Mouse (Mus musculus) mature B cell (primary cell): ENCODE data around the gene Rbm34.
"Not testable (repeated sequence)": the region's sequence is repeated elsewhere in the genome, so short reads cannot be mapped to it uniquely, and the experiment has no call there.

ENCODE experiments used
- in situ Hi-C: fragments of 300-500 bp; cut with MboI; formaldehyde crosslinking; loops from 2 replicates; pipeline ENCODE4 v1.14.3; 2019

The Rbm34 gene

GRCm38 (mm10) chr8:126919703-126920102 is 51.2 kb downstream of the Rbm34 start:
- in situ Hi-C loops = no loop called here

GRCm38 (mm10) chr8:126919255-126919654 is 51.6 kb downstream of the Rbm34 start:
- in situ Hi-C loops = no loop called here

GRCm38 (mm10) chr8:126918356-126918755 is 52.5 kb downstream of the Rbm34 start:
- in situ Hi-C loops = no loop called here

- in situ Hi-C loops = no loop called here
Measured at GRCm38 (mm10) chr8:126917179-126917905, 53.5 kb downstream of the Rbm34 start.

- in situ Hi-C loops = no loop called here
Measured at GRCm38 (mm10) chr8:126916611-126917010, 54.3 kb downstream of the Rbm34 start.

GRCm38 (mm10) chr8:126914609-126915375 is 56.1 kb downstream of the Rbm34 start:
- in situ Hi-C loops = no loop called here

GRCm38 (mm10) chr8:126914107-126914490 is 56.8 kb downstream of the Rbm34 start:
- in situ Hi-C loops = not testable (repeated sequence)

GRCm38 (mm10) chr8:126913241-126914106 is 57.4 kb downstream of the Rbm34 start:
- in situ Hi-C loops = no loop called here

GRCm38 (mm10) chr8:126909371-126909802 is 61.5 kb downstream of the Rbm34 start:
- in situ Hi-C loops = no loop called here

GRCm38 (mm10) chr8:126908805-126909204 is 62.1 kb downstream of the Rbm34 start:
- in situ Hi-C loops = no loop called here

- in situ Hi-C loops = no loop called here
Measured at GRCm38 (mm10) chr8:126907968-126908367, 62.9 kb downstream of the Rbm34 start.

- in situ Hi-C loops = no loop called here
Measured at GRCm38 (mm10) chr8:126907374-126907773, 63.5 kb downstream of the Rbm34 start.

GRCm38 (mm10) chr8:126905387-126905786 is 65.5 kb downstream of the Rbm34 start:
- in situ Hi-C loops = no loop called here

- in situ Hi-C loops = no loop called here
Measured at GRCm38 (mm10) chr8:126903927-126904326, 66.9 kb downstream of the Rbm34 start.

- in situ Hi-C loops = no loop called here
Measured at GRCm38 (mm10) chr8:126903224-126903895, 67.5 kb downstream of the Rbm34 start.

- in situ Hi-C loops = no loop called here
Measured at GRCm38 (mm10) chr8:126901612-126902011, 69.3 kb downstream of the Rbm34 start.

- in situ Hi-C loops = no loop called here
Measured at GRCm38 (mm10) chr8:126901049-126901448, 69.8 kb downstream of the Rbm34 start.
